Mouse (Mus musculus) thymus, postnatal 0 days (tissue): ENCODE measurements at regions not wholly inside any gene's neighbourhood (a gene's known extent, or its start where the extent isn't known, plus 50 kb on each side); places are given as distances from the start of the nearest gene placed in this dataset.

ENCODE experiments used
- DNase-seq: peaks from one replicate; pipeline ENCODE4 v3.0.0-alpha.2; 2015; ENCODE audit warnings: low spot score

GRCm38 (mm10) chr10:21672171-21672570 is 79.2 kb downstream of the 1700020N01Rik start:
- no peak for DNase-seq

- no peak for DNase-seq
Observed at GRCm38 (mm10) chr10:21672666-21673065, 79.7 kb downstream of the 1700020N01Rik start.

GRCm38 (mm10) chr10:21673831-21674230 is 80.9 kb downstream of the 1700020N01Rik start:
- no peak for DNase-seq

GRCm38 (mm10) chr10:21675786-21676185 is 82.8 kb downstream of the 1700020N01Rik start:
- no peak for DNase-seq

GRCm38 (mm10) chr10:21677911-21678310 is 85.0 kb downstream of the 1700020N01Rik start:
- DNase-seq: no peak

- DNase-seq: no peak
Observed at GRCm38 (mm10) chr10:21678372-21678771, 85.4 kb downstream of the 1700020N01Rik start.

- DNase-seq: no peak
Observed at GRCm38 (mm10) chr10:21678811-21679451, 86.0 kb downstream of the 1700020N01Rik start.

- no peak for DNase-seq
Observed at GRCm38 (mm10) chr10:21680789-21681188, 87.8 kb downstream of the 1700020N01Rik start.

- no peak for DNase-seq
Observed at GRCm38 (mm10) chr10:21684286-21685013, 91.5 kb downstream of the 1700020N01Rik start.

GRCm38 (mm10) chr10:21685122-21685798 is 92.3 kb downstream of the 1700020N01Rik start:
- DNase-seq: peak; percentile 48

GRCm38 (mm10) chr10:21686060-21686459 is 93.1 kb downstream of the 1700020N01Rik start:
- no peak for DNase-seq

- no peak for DNase-seq
Observed at GRCm38 (mm10) chr10:21687484-21687883, 94.5 kb downstream of the 1700020N01Rik start.

- no peak for DNase-seq
Observed at GRCm38 (mm10) chr10:21688513-21688912, 95.6 kb downstream of the 1700020N01Rik start.

GRCm38 (mm10) chr10:21689847-21690269 is 96.9 kb downstream of the 1700020N01Rik start:
- DNase-seq: no peak

GRCm38 (mm10) chr10:21695185-21695584 is 102.2 kb downstream of the 1700020N01Rik start:
- DNase-seq: peak; percentile 26

- no peak for DNase-seq
Observed at GRCm38 (mm10) chr10:21696671-21697070, 103.7 kb downstream of the 1700020N01Rik start.

- no peak for DNase-seq
Observed at GRCm38 (mm10) chr10:21701580-21701979, 108.6 kb downstream of the 1700020N01Rik start.

GRCm38 (mm10) chr10:21702134-21702533 is 109.2 kb downstream of the 1700020N01Rik start:
- DNase-seq: no peak

- DNase-seq: no peak
Observed at GRCm38 (mm10) chr10:21711866-21712265, 118.9 kb downstream of the 1700020N01Rik start.

- DNase-seq: no peak
Observed at GRCm38 (mm10) chr10:21712828-21713227, 119.9 kb downstream of the 1700020N01Rik start.

GRCm38 (mm10) chr10:21715436-21715835 is 122.5 kb downstream of the 1700020N01Rik start:
- no peak for DNase-seq

GRCm38 (mm10) chr10:21718189-21718588 is 125.2 kb downstream of the 1700020N01Rik start:
- DNase-seq: no peak
